Mouse (Mus musculus) Patski (cell line): Measurements from ENCODE around the gene Rilp. TPM values are rescaled to one million over a fixed set of nuclear protein-coding genes. Genes with fewer than 3 reads are reported as not detected.

ENCODE experiments used
- ATAC-seq: fragments of 100-300 bp; one replicate; pipeline ENCODE4 v1.8.0; 2021
- CTCF ChIA-PET: fragments of 350-600 bp; sonication (Branson Sonifier 250); formaldehyde crosslinking; loops from one replicate; lab custom pipeline; 2022; ENCODE audit warnings: inconsistent platforms; lab: Charles Lee
- POLR2A ChIA-PET: fragments of 350-600 bp; sonication (Branson Sonifier 250); formaldehyde crosslinking; loops from one replicate; lab custom pipeline; 2022; ENCODE audit warnings: antibody characterized with exemption, inconsistent platforms; lab: Charles Lee
- DNase-seq: peaks from one replicate; pipeline ENCODE4 v3.0.0-alpha.2; 2011; ENCODE audit warnings: low read depth, low spot score
- H3K27me3 ChIP-seq: fragments of 371-371 bp; one replicate; pipeline ENCODE4 v1.5.1; 2021
- CTCF ChIP-seq: fragments of 100-300 bp; IDR thresholded peaks from one replicate; pipeline ENCODE4 v1.5.1; 2021
- in situ Hi-C: fragments of 300-500 bp; cut with MboI; formaldehyde crosslinking; loops from 3 replicates; pipeline ENCODE4 v1.11.1; 2018; ENCODE audit warnings: low pct_unique_long_range_greater_than_20kb, mixed read lengths
- polyA plus RNA-seq: library from polyadenylated mRNA; unstranded; gene quantifications from one replicate; pipeline ENCODE4 v1.2.3, GENCODE M21; 2021

Gene Rilp
- polyA plus RNA-seq, 1 experiment from 2014 or later, result 1.4 TPM

DNA sequence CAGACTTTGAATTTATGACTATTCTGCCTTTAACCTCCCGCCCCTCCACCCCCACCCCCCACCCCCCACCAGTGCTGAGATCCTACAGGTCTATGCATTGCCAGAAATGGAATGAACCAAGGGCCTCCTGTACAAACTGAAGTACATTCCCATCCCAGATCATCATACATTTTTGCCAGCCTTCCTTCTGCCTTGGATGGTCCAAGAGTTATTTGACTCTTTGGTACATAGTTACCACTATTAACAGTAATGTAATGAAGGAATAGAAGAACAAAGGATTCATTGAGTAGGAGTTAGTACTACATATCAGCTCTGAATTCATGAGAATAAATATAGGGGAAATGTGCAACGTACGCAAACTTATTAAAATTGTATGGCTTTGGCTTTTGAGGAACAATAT lies 23.7 kb upstream of the Rilp start:
- H3K27me3 ChIP-seq, result peaks cover 6% of the 10 kb centered on the region
- ChIA-PET POLR2A (interaction anchor here (0.9 to 2.6 kb wide), 4 partner anchors 12 to 23 kb away, joined by 3 to 7 read pairs (median 4); partner anchors contain the start of gene Rilp), CTCF (interaction anchor here (1.3 to 3.6 kb wide), 3 partner anchors 19 to 84 kb away, joined by 4 to 12 read pairs (median 6); partner anchors contain the start of gene Rilp)
- DNase-seq, result no peak
- TF ChIP-seq CTCF, result no peak
- ATAC-seq, result no peak
- in situ Hi-C loops, result no loop called here

DNA sequence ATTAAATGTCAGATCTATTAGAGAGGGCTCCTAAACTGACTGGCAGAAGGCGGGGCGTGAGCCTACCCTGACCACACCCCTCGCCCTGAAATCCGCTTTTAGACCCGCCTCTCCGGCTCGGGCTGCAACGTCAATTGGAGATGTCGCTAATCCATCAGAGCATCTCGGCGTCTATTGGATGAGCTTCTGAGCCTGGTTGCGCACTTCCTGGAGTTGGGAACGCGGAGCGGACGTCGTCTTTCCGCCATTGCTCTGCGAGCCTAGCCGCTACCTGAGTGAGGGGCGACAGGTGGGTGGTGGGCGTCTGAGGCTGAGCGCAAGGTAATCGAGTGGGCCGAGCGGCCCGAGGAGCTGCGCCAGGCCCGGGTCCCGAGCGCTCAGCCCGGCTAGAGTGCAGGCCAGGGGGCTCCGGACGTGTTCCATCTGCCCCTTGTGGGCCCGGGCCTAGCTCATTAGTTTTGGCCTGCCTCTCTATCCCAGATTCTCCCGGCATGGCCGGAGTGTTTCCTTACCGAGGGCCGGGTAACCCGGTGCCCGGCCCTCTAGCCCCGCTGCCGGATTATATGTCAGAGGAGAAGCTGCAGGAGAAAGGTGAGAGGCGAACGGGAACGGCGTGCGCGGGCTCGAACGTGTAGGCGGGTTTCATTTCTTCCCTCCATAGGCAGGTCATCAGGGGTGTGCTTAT lies 23.2 kb upstream of the Rilp start, which contains the start of gene Prpf8:
Prpf8 (plus strand) TSS at position 216 of the 685 bp plus-strand sequence.
- CTCF ChIA-PET, result interaction anchor here (1.3 to 3.6 kb wide), 3 partner anchors 20 to 85 kb away, joined by 4 to 12 read pairs (median 6); partner anchors contain the start of gene Rilp
- in situ Hi-C loops, result no loop called here
- H3K27me3 ChIP-seq, result peaks cover 6% of the 10 kb centered on the region
- TF ChIP-seq CTCF, result no peak
- POLR2A ChIA-PET, result interaction anchor here (0.9 to 2.6 kb wide), 5 partner anchors 10 to 22 kb away, joined by 3 to 7 read pairs (median 3); partner anchors contain the start of gene Rilp
- DNase-seq (peak; percentile 78), ATAC-seq (peak; percentile 99)

DNA sequence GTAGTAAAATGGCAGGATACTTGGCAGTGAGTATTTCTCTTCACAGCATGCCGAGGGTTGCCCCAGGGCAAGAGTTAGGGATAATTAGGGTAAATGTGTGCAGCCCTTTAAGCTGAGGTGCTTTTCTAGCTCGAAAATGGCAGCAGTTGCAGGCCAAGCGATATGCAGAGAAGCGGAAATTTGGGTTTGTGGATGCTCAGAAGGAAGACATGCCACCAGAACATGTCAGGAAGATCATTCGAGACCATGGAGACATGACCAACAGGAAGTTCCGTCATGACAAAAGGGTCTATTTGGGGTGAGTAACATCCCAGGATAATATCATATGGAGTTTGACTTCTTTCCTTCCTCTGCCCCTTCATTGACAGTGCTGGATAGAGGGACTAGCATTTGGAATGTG lies 22.4 kb upstream of the Rilp start:
- CTCF ChIA-PET, result interaction anchor here (0.8 to 3.6 kb wide), 4 partner anchors 10 to 86 kb away, joined by 3 to 12 read pairs (median 4); partner anchors contain the start of gene Rilp
- POLR2A ChIA-PET, result interaction anchor here (1.0 to 2.6 kb wide), 5 partner anchors 10 to 25 kb away, joined by 3 to 7 read pairs (median 3); partner anchors contain the start of gene Rilp
- TF ChIP-seq CTCF, result no peak
- DNase-seq, result no peak
- H3K27me3 ChIP-seq, result peaks cover 6% of the 10 kb centered on the region
- in situ Hi-C loops, result no loop called here
- ATAC-seq, result no peak

DNA sequence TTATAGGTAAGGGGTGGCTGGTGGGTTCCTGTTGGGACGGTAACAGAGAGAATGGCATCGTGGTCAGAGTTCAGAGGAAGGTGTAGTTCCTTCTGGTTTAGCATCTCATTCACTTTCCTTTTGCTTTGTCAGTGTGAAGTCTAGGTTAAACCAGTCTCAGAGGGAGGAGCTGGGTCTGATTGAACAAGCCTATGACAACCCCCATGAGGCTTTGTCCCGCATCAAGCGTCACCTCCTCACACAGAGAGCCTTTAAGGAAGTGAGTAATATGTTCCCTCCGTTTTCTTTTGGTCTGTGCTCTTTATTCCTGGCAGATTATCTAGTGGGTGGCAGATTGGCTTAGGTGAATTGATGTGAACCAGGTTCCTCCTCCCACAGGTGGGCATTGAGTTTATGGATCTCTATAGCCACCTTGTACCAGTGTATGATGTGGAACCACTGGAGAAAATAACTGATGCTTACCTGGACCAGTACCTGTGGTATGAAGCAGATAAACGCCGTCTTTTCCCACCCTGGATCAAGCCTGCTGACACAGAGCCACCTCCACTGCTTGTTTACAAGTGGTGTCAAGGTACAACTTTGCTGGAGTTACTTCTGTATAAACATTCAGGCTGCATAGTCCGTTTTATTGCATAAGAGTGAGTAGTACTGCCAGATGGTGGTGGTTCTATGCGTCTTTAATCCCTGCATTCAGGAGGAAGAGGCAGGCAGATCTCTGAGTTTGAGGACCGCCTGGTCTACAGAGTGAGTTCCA lies 15.4 kb upstream of the Rilp start:
- no peak for TF ChIP-seq CTCF
- in situ Hi-C loops, result no loop called here
- no peak for DNase-seq
- no peaks in the 10 kb centered on the region for H3K27me3 ChIP-seq
- ChIA-PET POLR2A (no interaction called here), CTCF (interaction anchor here (1.4 kb wide), 1 partner anchor 9 kb away, joined by 3 read pairs; no protein-coding TSS in a partner anchor)
- ATAC-seq, result no peak

DNA sequence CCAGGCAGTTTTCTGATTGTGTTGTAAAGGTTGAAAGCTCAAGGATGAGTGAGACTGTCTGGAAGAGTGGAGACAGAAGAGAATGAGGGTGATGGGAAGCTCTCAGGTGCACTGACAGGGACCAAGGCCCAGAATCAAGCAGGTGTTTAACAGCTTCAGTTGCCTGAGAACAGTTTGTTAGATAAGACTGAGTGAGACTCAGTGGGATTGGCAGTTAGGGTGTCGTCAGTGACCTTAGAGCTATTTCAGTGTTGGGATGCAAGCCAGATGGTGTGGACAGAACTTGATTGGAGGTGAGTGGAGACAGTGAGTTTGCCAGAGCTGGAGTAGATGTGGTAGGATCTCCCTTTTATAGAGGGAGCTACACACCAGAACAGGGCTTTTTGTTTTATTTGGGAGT lies 11.8 kb upstream of the Rilp start:
- no peak for ATAC-seq
- H3K27me3 ChIP-seq, result no peaks in the 10 kb centered on the region
- DNase-seq, result no peak
- ChIA-PET POLR2A (interaction anchor here (0.5 to 1.7 kb wide), 2 partner anchors 11 to 296 kb away, joined by 3 to 5 read pairs; partner anchors contain the start of gene Prpf8), CTCF (interaction anchor here (0.8 to 5.8 kb wide), 3 partner anchors 12 to 91 kb away, joined by 3 to 31 read pairs (median 4); partner anchors contain the start of gene Rilp)
- no peak for TF ChIP-seq CTCF
- in situ Hi-C loops, result no loop called here

DNA sequence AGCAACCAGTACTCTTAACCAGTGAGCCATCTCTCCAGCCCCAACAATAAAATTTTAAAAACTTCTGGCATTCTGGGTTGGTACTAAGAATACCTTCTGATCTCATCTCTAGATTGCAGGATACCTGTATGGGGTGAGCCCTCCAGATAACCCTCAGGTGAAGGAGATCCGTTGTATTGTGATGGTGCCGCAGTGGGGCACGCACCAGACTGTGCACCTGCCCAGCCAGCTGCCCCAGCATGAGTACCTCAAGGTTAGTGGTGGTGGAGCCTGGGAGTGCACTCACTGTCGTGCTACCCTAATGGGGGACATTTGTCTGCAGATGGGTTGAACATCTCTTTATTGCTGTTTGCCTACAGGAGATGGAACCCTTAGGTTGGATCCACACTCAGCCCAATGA lies 1.7 kb upstream of the Rilp start:
- DNase-seq, result no peak
- ChIA-PET POLR2A (interaction anchor here (2.3 kb wide), 1 partner anchor 21 kb away, joined by 7 read pairs; the partner anchor contains the start of gene Prpf8), CTCF (interaction anchor here (3.7 kb wide), 1 partner anchor 10 kb away, joined by 31 read pairs; no protein-coding TSS in a partner anchor)
- no peak for TF ChIP-seq CTCF
- no peaks in the 10 kb centered on the region for H3K27me3 ChIP-seq
- in situ Hi-C loops, result loop anchor here (10.0 kb wide), 1 partner anchor 103 kb away; no protein-coding TSS in a partner anchor
- no peak for ATAC-seq

DNA sequence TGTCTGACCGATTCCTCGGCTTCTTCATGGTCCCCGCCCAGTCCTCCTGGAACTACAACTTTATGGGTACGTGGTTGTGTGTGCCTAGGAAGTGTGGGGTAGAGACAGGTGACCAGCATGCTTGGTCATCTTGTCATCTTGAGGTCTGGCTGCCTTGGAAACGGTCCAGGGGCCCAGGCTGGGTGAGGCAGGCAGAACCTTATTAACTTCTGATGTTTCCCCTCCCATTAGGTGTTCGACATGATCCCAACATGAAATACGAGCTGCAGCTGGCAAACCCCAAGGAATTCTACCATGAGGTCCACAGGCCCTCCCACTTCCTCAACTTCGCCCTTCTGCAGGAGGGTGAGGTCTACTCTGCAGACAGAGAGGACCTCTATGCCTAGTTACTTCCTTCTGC lies 990 bp upstream of the Rilp start:
- in situ Hi-C loops, result loop anchor here (10.0 kb wide), 1 partner anchor 104 kb away; no protein-coding TSS in a partner anchor
- ATAC-seq, result no peak

DNA sequence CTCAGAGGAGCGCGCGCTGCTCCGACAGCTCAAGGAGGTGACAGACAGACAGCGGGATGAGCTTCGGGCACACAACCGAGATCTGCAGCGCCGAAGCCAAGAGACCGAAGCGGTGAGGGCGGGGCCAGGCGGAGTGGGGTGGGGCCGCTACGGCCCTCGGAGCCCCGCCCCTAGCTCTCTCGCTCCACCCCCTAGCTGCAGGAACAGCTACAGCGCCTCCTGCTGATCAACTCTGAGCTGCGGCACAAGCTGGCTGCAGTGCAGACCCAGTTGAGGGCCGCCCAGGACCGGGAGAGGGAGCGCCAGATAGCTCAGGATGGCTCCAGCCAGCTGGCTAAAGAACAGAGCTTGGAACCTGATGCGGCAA lies 716 bp downstream of the Rilp start:
- DNase-seq, result no peak
- TF ChIP-seq CTCF, result peak; percentile 91
- CTCF ChIA-PET, result interaction anchor here (0.8 to 4.6 kb wide), 13 partner anchors 12 to 107 kb away, joined by 3 to 42 read pairs (median 4); partner anchors contain the start of genes Prpf8, Tlcd2 and Wdr81
- no peaks in the 10 kb centered on the region for H3K27me3 ChIP-seq
- in situ Hi-C loops, result no loop called here
- ATAC-seq, result peak; percentile 32
- POLR2A ChIA-PET, result interaction anchor here (1.1 to 1.9 kb wide), 4 partner anchors 11 to 49 kb away, joined by 5 to 6 read pairs (median 5); partner anchors contain the start of gene Tlcd2

More for the DNA sequence above, 990 bp upstream of the Rilp start:
- ChIA-PET CTCF (interaction anchor here (1.1 to 4.6 kb wide), 3 partner anchors 11 to 106 kb away, joined by 3 to 42 read pairs (median 31); no protein-coding TSS in a partner anchor), POLR2A (interaction anchor here (0.8 to 2.3 kb wide), 3 partner anchors 21 to 46 kb away, joined by 3 to 7 read pairs (median 5); partner anchors contain the start of gene Prpf8)
- DNase-seq, result no peak
- no peaks in the 10 kb centered on the region for H3K27me3 ChIP-seq
- TF ChIP-seq CTCF, result no peak

DNA sequence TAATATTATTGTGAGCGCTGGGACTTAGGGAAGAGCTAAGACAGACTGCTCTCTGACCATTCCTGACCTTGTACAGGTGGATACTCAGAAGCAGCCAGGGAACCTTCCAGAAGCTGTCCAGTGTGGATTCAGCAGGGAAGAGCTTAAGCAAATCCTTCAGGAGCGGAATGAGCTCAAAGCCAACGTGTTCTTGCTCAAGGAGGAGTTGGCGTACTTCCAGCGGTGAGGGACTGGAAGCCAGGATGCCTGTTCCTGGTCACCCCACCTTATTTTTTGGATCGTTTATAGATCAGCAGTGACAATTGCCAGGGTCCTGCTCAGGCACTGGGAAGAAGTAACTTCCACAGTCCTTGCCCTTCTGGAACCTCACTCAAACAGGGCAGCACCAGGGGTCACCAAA lies 1.3 kb downstream of the Rilp start:
- ATAC-seq (no peak), DNase-seq (no peak)
- TF ChIP-seq CTCF, result no peak
- no peaks in the 10 kb centered on the region for H3K27me3 ChIP-seq
- ChIA-PET POLR2A (interaction anchor here (0.5 to 1.8 kb wide), 4 partner anchors 20 to 77 kb away, joined by 3 to 7 read pairs (median 5); partner anchors contain the start of genes Slc43a2 and Tlcd2), CTCF (interaction anchor here (0.6 to 4.6 kb wide), 11 partner anchors 12 to 108 kb away, joined by 3 to 42 read pairs (median 4); partner anchors contain the start of genes Prpf8 and Wdr81)
- in situ Hi-C loops, result no loop called here
